Mouse (Mus musculus) stomach, postnatal 0 days (tissue): ENCODE results near the gene Clint1.

Source experiments
- CTCF ChIP-seq: IDR thresholded peaks from 2 replicates; pipeline ENCODE4 v1.5.1; 2016; ENCODE audit warnings: antibody characterized with exemption, low read depth, mild to moderate bottlenecking, moderate library complexity
- EP300 ChIP-seq: optimal IDR thresholded peaks from 2 replicates; pipeline ENCODE3; 2016; ENCODE audit warnings: antibody characterized with exemption

DNA sequence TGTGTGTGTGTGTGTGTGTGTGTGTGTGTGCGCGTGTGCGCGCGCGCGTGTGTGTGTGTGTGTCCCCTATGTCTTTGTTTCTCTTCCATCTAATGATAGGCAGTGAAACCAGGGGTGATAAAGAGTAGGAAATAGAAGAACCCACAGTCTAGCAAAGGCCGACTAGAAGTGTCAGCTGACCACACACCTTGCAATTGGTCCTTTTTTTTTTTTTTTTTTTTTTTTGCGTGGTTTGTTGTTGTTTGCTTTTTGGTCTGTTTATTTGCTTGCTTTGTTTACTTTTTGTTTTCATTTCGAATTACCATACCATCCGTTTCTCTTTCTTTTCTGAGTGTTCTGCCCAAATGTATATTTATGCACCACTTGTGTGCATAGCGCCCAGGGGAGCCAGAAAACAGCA is 3.6 kb upstream of the Clint1 start:
- TF ChIP-seq CTCF: no peak
- TF ChIP-seq EP300: no peak
